Mouse (Mus musculus) erythroblast, adult 5-6 weeks (primary cell): ENCODE results near the gene Exoc4. TPM values are rescaled to one million over a fixed set of nuclear protein-coding genes. Genes with fewer than 3 reads are reported as not detected.

Source experiments
- ATAC-seq: replicated peaks from 2 replicates; pipeline ENCODE4 v1.8.0; 2016; ENCODE audit warnings: moderate number of reproducible peaks, mild to moderate bottlenecking, moderate TSS enrichment, inconsistent platforms; ENCODE audit not compliant: poor library complexity, low FRiP score, severe bottlenecking
- total RNA-seq, 2 experiments: library from RNA; stranded (forward) in 1 of 2; stranded (reverse) in 1 of 2; fragments of 150-400 nt in 1 of 2; fragments of 200-764, 138-1000 nt in 1 of 2; gene quantifications; 2 replicates each; pipeline versions ENCODE4 v1.2.3 to v1.2.4; 2015 to 2017; ENCODE audit warnings: low replicate concordance in 2 of 2

The Exoc4 gene
- total RNA-seq, 2 experiments from 2014 or later, result 14.8 to 18.1 TPM

GRCm38 (mm10) chr6:33828499-33828898 is 579.6 kb downstream of the Exoc4 start:
- no peak for ATAC-seq

- no peak for ATAC-seq
Measured at GRCm38 (mm10) chr6:33829261-33829660, 580.4 kb downstream of the Exoc4 start.

- ATAC-seq, result no peak
Measured at GRCm38 (mm10) chr6:33831276-33831675, 582.4 kb downstream of the Exoc4 start.

GRCm38 (mm10) chr6:33832978-33833377 is 584.1 kb downstream of the Exoc4 start:
- no peak for ATAC-seq

GRCm38 (mm10) chr6:33836048-33836780 is 587.3 kb downstream of the Exoc4 start:
- ATAC-seq, result no peak

- ATAC-seq, result no peak
Measured at GRCm38 (mm10) chr6:33842901-33843300, 594.0 kb downstream of the Exoc4 start.

GRCm38 (mm10) chr6:33859049-33859448 is 610.2 kb downstream of the Exoc4 start:
- no peak for ATAC-seq

GRCm38 (mm10) chr6:33865752-33866151 is 616.9 kb downstream of the Exoc4 start:
- ATAC-seq, result no peak

GRCm38 (mm10) chr6:33866901-33867580 is 618.2 kb downstream of the Exoc4 start:
- no peak for ATAC-seq

GRCm38 (mm10) chr6:33869251-33869650 is 620.4 kb downstream of the Exoc4 start:
- ATAC-seq, result no peak

- no peak for ATAC-seq
Measured at GRCm38 (mm10) chr6:33870468-33871142, 621.7 kb downstream of the Exoc4 start.

GRCm38 (mm10) chr6:33871286-33871685 is 622.4 kb downstream of the Exoc4 start:
- ATAC-seq, result no peak

- ATAC-seq, result no peak
Measured at GRCm38 (mm10) chr6:33872192-33872591, 623.3 kb downstream of the Exoc4 start.

GRCm38 (mm10) chr6:33873000-33873399 is 624.1 kb downstream of the Exoc4 start:
- no peak for ATAC-seq

- no peak for ATAC-seq
Measured at GRCm38 (mm10) chr6:33874291-33875014, 625.6 kb downstream of the Exoc4 start.

GRCm38 (mm10) chr6:33884141-33884683 is 635.3 kb downstream of the Exoc4 start:
- ATAC-seq, result no peak

- no peak for ATAC-seq
Measured at GRCm38 (mm10) chr6:33886941-33887340, 638.1 kb downstream of the Exoc4 start.

GRCm38 (mm10) chr6:33890926-33891325 is 642.0 kb downstream of the Exoc4 start:
- ATAC-seq, result no peak

GRCm38 (mm10) chr6:33892142-33892541 is 643.3 kb downstream of the Exoc4 start:
- no peak for ATAC-seq

GRCm38 (mm10) chr6:33899973-33900372 is 651.1 kb downstream of the Exoc4 start:
- no peak for ATAC-seq
